Mouse (Mus musculus) cortical plate, adult 2 months (tissue): ENCODE measurements around the gene Slc35a2.

Experiments used
- CTCF ChIP-seq: fragments of 200-500 bp; IDR thresholded peaks from 2 replicates; pipeline ENCODE4 v1.5.1; 2011; ENCODE audit warnings: mild to moderate bottlenecking, control low read depth, low read length; ENCODE audit not compliant: insufficient read depth; ENCODE audit errors: extremely low read depth
- POLR2A ChIP-seq: fragments of 200-500 bp; IDR thresholded peaks from 2 replicates; pipeline ENCODE4 v1.6.1; 2011; ENCODE audit warnings: mild to moderate bottlenecking, low read length, control low read depth; ENCODE audit not compliant: insufficient read depth; ENCODE audit errors: extremely low read depth

DNA sequence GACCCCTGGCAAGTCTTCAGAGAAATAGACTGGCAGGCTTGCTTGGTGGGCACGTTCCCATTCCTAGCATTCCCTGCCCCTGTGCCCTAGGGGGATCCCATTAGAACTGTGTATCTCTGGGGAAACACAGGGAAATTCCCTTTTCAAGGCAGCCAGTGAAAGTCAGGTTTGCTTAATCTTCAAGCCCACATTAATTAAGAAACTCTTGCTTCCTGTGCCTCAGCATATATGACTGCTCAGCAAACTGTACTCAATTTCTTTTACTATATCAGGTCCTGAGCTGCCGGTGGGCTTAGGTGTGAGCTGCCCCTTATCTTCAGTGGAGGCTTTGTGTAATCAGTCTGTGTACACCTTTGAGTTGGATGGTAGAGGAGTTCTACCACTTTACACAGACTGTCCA, 18.0 kb upstream of the Slc35a2 start:
- TF ChIP-seq CTCF (no peak), POLR2A (no peak)
